Mouse (Mus musculus) brain, embryonic 14.5 days (tissue): ENCODE data around the gene Edn1. TPM values are rescaled to one million over a fixed set of nuclear protein-coding genes. Genes with fewer than 3 reads are reported as not detected.

Experiments
- DNase-seq: peaks from one replicate; pipeline ENCODE4 v3.0.0-alpha.2; 2011; ENCODE audit warnings: low read depth
- CTCF ChIP-seq: fragments of 200-500 bp; IDR thresholded peaks from 2 replicates; pipeline ENCODE4 v1.5.1; 2012; ENCODE audit warnings: inconsistent platforms, mild to moderate bottlenecking, moderate library complexity, borderline replicate concordance; ENCODE audit not compliant: insufficient read depth, insufficient read length; ENCODE audit errors: extremely low read depth
- POLR2A ChIP-seq: fragments of 200-500 bp; IDR thresholded peaks from 2 replicates; pipeline ENCODE4 v1.6.1; 2012; ENCODE audit warnings: mild to moderate bottlenecking, inconsistent platforms, borderline replicate concordance; ENCODE audit not compliant: poor library complexity, insufficient read depth, insufficient read length, severe bottlenecking; ENCODE audit errors: extremely low read depth
- polyA plus RNA-seq: library from polyadenylated mRNA; depleted of rRNA; stranded (reverse); fragments of >200 nt; gene quantifications from 2 replicates; pipeline ENCODE4 v1.2.3, GENCODE M21; 2012

The Edn1 gene
- polyA plus RNA-seq, 1 experiment: 2.1 TPM

GRCm38 (mm10) chr13:42298766-42299165 lies 2.5 kb upstream of the Edn1 start:
- DNase-seq: no peak
- TF ChIP-seq POLR2A: no peak
- no peak for TF ChIP-seq CTCF

DNA sequence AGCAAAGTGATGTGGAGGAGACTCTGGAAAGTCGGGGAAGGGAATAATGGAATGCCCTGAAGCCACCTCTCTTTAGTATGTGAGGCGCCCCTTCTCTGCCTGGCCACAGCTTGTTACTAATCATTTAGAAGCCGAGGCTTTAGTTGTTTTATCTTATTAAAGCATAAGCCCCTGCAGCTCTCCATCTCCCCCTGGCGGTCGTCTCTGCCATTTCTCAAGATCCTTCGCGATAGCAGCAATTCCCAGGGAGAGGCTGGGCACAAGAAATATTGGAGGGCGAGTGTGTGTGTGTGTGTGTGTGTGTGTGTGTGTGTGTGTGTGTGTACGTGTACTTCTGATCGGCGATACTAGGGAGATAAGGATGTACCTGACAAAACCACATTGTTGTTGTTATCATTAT lies 709 bp upstream of the Edn1 start:
- DNase-seq: peak; percentile 88
- TF ChIP-seq POLR2A (no peak), CTCF (peak; percentile 89)

GRCm38 (mm10) chr13:42301961-42302861 lies 935 bp downstream of the Edn1 start:
- peak; percentile 42 for DNase-seq
- TF ChIP-seq CTCF: peak; percentile 46; the same call in 1 of the 2 replicates
- no peak for TF ChIP-seq POLR2A

DNA sequence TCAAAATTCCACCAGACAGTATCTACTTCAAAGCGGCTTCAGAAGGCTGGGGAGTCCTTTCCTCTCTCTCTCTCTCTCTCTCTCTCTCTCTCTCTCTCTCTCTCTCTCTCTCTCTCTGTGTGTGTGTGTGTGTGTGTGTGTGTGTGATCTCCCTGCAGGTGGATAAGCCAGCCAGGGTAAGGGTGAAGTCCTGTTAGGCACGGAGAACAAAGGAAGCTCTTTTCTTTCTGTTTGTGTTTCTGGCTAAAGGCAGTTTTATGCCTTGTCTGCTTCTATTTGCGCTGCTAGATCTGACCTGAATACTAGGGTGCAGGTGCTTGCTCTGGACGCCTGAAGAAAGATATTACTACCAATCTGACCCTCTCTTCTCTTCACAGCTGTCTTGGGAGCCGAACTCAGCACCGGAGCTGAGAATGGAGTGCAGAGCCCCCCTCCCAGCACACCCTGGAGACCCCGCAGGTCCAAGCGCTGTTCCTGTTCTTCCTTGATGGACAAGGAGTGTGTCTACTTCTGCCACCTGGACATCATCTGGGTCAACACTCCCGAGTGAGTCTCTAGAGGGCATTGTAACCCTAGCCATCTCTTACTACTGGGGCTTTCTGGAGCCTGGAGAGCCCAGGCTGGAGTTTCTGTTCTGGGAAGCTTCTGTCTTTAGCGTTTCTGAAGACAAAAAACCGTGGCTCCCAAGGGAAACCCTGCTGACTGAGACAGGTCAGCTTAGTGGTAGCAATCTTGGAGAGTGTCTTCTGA lies 2.1 kb downstream of the Edn1 start:
- TF ChIP-seq CTCF (no peak), POLR2A (no peak)
- DNase-seq: no peak

- no peak for TF ChIP-seq POLR2A
- no peak for TF ChIP-seq CTCF
- DNase-seq: no peak
Measured at GRCm38 (mm10) chr13:42304139-42304538, 2.9 kb downstream of the Edn1 start.

DNA sequence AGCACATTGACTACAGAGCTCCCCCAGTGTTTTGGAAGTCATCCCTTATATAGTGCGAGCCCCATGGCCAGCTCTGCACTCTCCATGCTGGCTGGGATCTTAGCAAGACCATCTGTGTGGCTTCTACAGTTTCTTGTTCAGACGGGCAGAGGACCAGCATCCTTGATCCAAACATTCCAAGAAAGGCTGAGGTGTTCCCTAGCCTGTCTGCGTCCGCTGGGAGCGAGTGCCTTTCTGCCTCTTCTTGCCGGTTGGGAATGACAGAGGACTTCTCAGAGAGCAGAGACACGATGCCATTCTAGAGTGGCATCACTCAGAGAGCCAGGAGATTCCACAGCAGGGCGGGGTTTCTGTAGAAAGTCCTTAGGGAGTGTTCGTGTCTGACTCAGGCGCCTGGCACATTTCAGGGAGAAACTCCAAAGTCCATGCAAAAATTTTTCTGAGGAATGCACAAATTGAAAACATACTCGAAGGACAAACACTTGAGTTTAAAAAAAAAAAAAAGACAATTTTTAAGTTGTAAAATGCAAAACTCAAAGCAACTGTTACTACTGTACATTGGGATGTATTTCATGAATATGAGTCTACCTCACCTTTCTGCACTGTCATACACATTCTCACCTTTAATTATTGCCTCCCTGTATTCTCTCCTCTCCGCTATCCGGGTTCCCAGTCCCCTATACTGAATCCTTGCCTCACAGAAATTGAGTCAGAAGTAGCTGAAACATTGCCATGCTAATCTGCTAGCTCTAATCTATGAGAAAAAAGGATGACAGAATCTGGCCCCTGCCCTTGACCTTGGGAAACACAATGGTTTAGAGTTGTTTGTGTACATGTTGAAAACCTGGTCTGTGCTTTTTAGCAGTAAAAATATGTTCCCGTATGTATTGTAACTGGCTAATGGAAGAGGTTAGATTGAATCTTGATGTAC lies 5.9 kb downstream of the Edn1 start:
- TF ChIP-seq CTCF: no peak
- TF ChIP-seq POLR2A: no peak
- no peak for DNase-seq

- peak; percentile 40 for DNase-seq
- TF ChIP-seq CTCF: no peak
- TF ChIP-seq POLR2A: no peak
Measured at GRCm38 (mm10) chr13:42308368-42309103, 7.3 kb downstream of the Edn1 start.

DNA sequence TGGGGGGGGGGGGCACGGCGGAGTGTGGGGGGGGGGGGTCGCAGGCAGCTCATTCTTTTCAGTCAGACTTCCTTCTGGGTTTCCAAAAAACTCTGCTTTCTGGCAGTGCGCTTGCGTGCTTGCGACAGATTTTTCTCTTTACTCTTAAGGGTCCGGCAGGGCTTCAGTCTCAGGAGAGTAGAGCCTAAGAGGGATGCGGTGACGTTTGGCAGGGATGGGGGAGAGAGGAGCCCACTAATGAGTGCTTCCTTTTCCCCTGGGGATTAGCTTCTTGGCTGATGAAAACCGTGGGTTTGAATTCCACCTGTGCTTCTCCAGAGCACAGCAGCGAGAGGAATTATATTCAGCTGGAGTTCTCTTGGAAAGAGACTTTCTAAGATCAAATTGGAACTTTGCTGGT lies 8.5 kb downstream of the Edn1 start:
- peak; percentile 44 for DNase-seq
- no peak for TF ChIP-seq POLR2A
- no peak for TF ChIP-seq CTCF

DNA sequence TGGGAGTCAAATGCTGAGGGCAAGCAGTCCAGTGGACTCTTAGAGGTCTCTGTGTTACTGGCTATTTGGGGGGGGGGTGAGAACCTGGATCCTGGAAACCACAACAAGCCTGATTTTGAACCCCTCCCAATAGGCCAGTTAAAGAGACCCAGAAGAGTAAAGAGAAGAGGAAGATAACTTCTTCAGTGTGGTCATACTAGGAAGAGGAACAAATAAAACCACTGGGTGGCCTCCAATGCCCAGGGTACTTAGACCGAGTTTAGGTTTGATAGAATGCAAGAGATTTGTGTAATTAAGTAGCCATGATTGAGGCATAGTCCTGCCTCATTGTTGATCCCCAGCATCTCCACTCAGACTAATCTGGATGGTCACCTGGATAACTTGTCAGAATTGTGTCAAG lies 14.4 kb downstream of the Edn1 start:
- TF ChIP-seq POLR2A (no peak), CTCF (no peak)
- DNase-seq: no peak

- DNase-seq: no peak
- no peak for TF ChIP-seq POLR2A
- no peak for TF ChIP-seq CTCF
Measured at GRCm38 (mm10) chr13:42317808-42318207, 16.5 kb downstream of the Edn1 start.

DNA sequence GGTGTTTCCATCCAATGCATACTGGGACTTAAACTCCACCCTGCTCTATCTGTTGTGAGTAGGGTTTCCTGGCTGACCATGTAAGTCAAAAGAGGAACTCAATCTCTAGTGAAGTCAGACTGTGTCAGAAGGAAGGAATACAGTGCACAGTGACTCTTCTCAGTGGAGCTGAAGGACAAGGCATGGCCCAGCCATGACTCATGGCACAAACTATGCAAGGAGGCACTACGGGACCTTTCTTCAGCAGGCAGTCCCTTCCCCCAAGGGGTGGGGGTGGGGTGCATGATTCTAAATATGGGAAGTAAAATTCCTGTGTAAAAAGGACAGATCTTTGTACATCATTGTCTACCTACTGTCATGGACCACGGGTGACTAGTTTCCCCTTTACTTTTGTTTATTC lies 27.3 kb downstream of the Edn1 start:
- TF ChIP-seq POLR2A (no peak), CTCF (no peak)

More for the DNA sequence above, 27.3 kb downstream of the Edn1 start:
- no peak for DNase-seq
